Mouse (Mus musculus) spleen, adult 2 months (tissue): ENCODE results near the gene Usp15. TPM values are rescaled to one million over a fixed set of nuclear protein-coding genes. Genes with fewer than 3 reads are reported as not detected.

ENCODE experiments used
- DNase-seq, 2 experiments: peaks; one replicate each; pipeline versions ENCODE4 v3.0.0 to v3.0.0-alpha.2; 2012 to 2021; ENCODE audit warnings: low spot score in 2 of 2, low read depth in 1 of 2
- H3K27ac ChIP-seq: fragments of 200-500 bp; 2 replicates; pipeline ENCODE4 v1.5.1; 2012; ENCODE audit warnings: low read length, inconsistent platforms; ENCODE audit not compliant: insufficient read depth
- H3K27me3 ChIP-seq: fragments of 200-500 bp; 2 replicates; pipeline ENCODE4 v1.6.1; 2012; ENCODE audit warnings: mild to moderate bottlenecking, moderate library complexity, low read length, inconsistent platforms; ENCODE audit not compliant: control insufficient read depth, insufficient read depth
- H3K36me3 ChIP-seq: fragments of 200-500 bp; 2 replicates; pipeline ENCODE4 v1.6.1; 2012; ENCODE audit warnings: mild to moderate bottlenecking, low read length, inconsistent platforms; ENCODE audit not compliant: control insufficient read depth, insufficient read depth
- H3K4me1 ChIP-seq: fragments of 200-500 bp; 2 replicates; pipeline ENCODE4 v1.6.1; 2011; ENCODE audit warnings: inconsistent platforms; ENCODE audit not compliant: control insufficient read depth, insufficient read depth, insufficient read length
- H3K4me3 ChIP-seq: fragments of 200-500 bp; 2 replicates; pipeline ENCODE4 v1.5.1; 2011; ENCODE audit warnings: mild to moderate bottlenecking, inconsistent platforms; ENCODE audit not compliant: insufficient read depth, insufficient read length; ENCODE audit errors: extremely low read depth
- CTCF ChIP-seq: fragments of 200-500 bp; IDR thresholded peaks from 2 replicates; pipeline ENCODE4 v1.5.1; 2011; ENCODE audit warnings: mild to moderate bottlenecking, inconsistent platforms; ENCODE audit not compliant: insufficient read depth, insufficient read length, insufficient replicate concordance; ENCODE audit errors: extremely low read depth
- POLR2A ChIP-seq: fragments of 200-500 bp; IDR thresholded peaks from 2 replicates; pipeline ENCODE4 v1.6.1; 2011; ENCODE audit warnings: low read depth, low read length, inconsistent platforms
- WGBS: fragments of 180-500 bp; shearing (Covaris S2); methylation state at CpG from one replicate; pipeline ENCODE4 v1.1.7; 2018; 5-methylcytosine and 5-hydroxymethylcytosine counted together
- polyA plus RNA-seq: library from polyadenylated mRNA; depleted of rRNA; stranded (reverse); fragments of >200 nt; gene quantifications from 2 replicates; pipeline ENCODE4 v1.2.3, GENCODE M21; 2012

Gene Usp15
- polyA plus RNA-seq, 1 experiment: 5.2 TPM

DNA sequence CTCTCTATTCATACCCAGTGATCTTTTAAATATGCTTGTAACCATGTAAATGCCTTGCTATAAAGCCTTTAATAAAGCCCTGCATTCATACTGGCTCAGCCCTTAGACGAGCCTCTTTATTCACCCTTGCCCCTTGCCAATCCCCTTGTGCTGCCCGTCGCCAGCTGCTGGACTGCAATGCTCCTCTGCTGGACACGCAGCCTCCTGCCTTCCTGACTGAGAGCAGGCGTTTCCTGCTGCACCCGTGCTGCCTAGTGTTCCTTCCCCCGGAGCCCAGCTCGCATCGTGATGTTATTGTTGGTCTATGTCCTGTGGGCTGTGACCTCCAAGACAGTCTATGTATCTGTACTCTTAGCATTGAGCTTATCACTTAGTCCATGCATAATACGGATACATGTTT is 61.0 kb downstream of the Usp15 start:
- H3K36me3 ChIP-seq: peaks cover 28% of the 10 kb centered on the region
- 83% methylated on average over 10 of the region's 10 CpGs for WGBS
- no peak overlapping the region for H3K4me3 ChIP-seq
- H3K4me1 ChIP-seq: no peaks in the 10 kb centered on the region
- no peak overlapping the region for H3K27ac ChIP-seq
- no peak for DNase-seq
- H3K27me3 ChIP-seq: no peaks in the 10 kb centered on the region
- TF ChIP-seq CTCF (no peak), POLR2A (no peak)

GRCm38 (mm10) chr10:123131487-123131886 is 65.3 kb downstream of the Usp15 start:
- Histone ChIP-seq H3K4me1 (no peaks in the 10 kb centered on the region), H3K27ac (no peak overlapping the region), H3K36me3 (peaks cover 44% of the 10 kb centered on the region), H3K27me3 (no peaks in the 10 kb centered on the region), H3K4me3 (no peak overlapping the region)
- 84% methylated on average over 10 of the region's 10 CpGs for WGBS
- DNase-seq: no peak
- TF ChIP-seq CTCF (no peak), POLR2A (no peak)

GRCm38 (mm10) chr10:123120666-123121392 is 76.0 kb downstream of the Usp15 start:
- Histone ChIP-seq H3K4me1 (no peaks in the 10 kb centered on the region), H3K27me3 (no peaks in the 10 kb centered on the region), H3K36me3 (peaks cover 51% of the 10 kb centered on the region), H3K4me3 (no peak overlapping the region), H3K27ac (no peak overlapping the region)
- WGBS: 98% methylated on average over 14 of the region's 14 CpGs
- no peak for DNase-seq
- no peak for TF ChIP-seq POLR2A
- TF ChIP-seq CTCF: no peak

GRCm38 (mm10) chr10:123116861-123117260 is 79.9 kb downstream of the Usp15 start:
- WGBS: 93% methylated on average over 14 of the region's 14 CpGs
- no peak overlapping the region for H3K4me3 ChIP-seq
- no peak for DNase-seq
- peaks cover 42% of the 10 kb centered on the region for H3K36me3 ChIP-seq
- no peaks in the 10 kb centered on the region for H3K27me3 ChIP-seq
- no peak overlapping the region for H3K27ac ChIP-seq
- TF ChIP-seq CTCF: no peak
- TF ChIP-seq POLR2A: no peak
- no peaks in the 10 kb centered on the region for H3K4me1 ChIP-seq

- H3K27ac ChIP-seq: no peak overlapping the region
Measured at GRCm38 (mm10) chr10:123113466-123113865, 83.3 kb downstream of the Usp15 start.

GRCm38 (mm10) chr10:123112787-123113168 is 84.0 kb downstream of the Usp15 start:
- WGBS: 84% methylated on average over 9 of the region's 9 CpGs
- DNase-seq: no peak
- Histone ChIP-seq H3K4me1 (no peaks in the 10 kb centered on the region), H3K4me3 (no peak overlapping the region), H3K27ac (no peak overlapping the region), H3K36me3 (peaks cover 27% of the 10 kb centered on the region), H3K27me3 (no peaks in the 10 kb centered on the region)
- no peak for TF ChIP-seq POLR2A
- no peak for TF ChIP-seq CTCF

More at GRCm38 (mm10) chr10:123113466-123113865, 83.3 kb downstream of the Usp15 start:
- TF ChIP-seq POLR2A: no peak
- no peak for TF ChIP-seq CTCF
- Histone ChIP-seq H3K4me1 (no peaks in the 10 kb centered on the region), H3K4me3 (no peak overlapping the region), H3K36me3 (peaks cover 30% of the 10 kb centered on the region), H3K27me3 (no peaks in the 10 kb centered on the region)
- no peak for DNase-seq
- 97% methylated on average over 8 of the region's 8 CpGs for WGBS

GRCm38 (mm10) chr10:123112056-123112786 is 84.6 kb downstream of the Usp15 start:
- Histone ChIP-seq H3K27me3 (no peaks in the 10 kb centered on the region), H3K4me1 (no peaks in the 10 kb centered on the region), H3K36me3 (peaks cover 25% of the 10 kb centered on the region), H3K27ac (no peak overlapping the region), H3K4me3 (no peak overlapping the region)
- no peak for DNase-seq
- 94% methylated on average over 11 of the region's 11 CpGs for WGBS
- TF ChIP-seq CTCF: no peak
- no peak for TF ChIP-seq POLR2A
